Mouse (Mus musculus) lung, postnatal 0 days (tissue): ENCODE data around the gene Cep83.

ENCODE experiments used
- CTCF ChIP-seq: IDR thresholded peaks from 2 replicates; pipeline ENCODE4 v1.5.1; 2016; ENCODE audit warnings: antibody characterized with exemption, mild to moderate bottlenecking
- EP300 ChIP-seq: IDR thresholded peaks from 2 replicates; pipeline ENCODE4 v1.6.1; 2016; ENCODE audit warnings: antibody characterized with exemption, mild to moderate bottlenecking, control low read depth

DNA sequence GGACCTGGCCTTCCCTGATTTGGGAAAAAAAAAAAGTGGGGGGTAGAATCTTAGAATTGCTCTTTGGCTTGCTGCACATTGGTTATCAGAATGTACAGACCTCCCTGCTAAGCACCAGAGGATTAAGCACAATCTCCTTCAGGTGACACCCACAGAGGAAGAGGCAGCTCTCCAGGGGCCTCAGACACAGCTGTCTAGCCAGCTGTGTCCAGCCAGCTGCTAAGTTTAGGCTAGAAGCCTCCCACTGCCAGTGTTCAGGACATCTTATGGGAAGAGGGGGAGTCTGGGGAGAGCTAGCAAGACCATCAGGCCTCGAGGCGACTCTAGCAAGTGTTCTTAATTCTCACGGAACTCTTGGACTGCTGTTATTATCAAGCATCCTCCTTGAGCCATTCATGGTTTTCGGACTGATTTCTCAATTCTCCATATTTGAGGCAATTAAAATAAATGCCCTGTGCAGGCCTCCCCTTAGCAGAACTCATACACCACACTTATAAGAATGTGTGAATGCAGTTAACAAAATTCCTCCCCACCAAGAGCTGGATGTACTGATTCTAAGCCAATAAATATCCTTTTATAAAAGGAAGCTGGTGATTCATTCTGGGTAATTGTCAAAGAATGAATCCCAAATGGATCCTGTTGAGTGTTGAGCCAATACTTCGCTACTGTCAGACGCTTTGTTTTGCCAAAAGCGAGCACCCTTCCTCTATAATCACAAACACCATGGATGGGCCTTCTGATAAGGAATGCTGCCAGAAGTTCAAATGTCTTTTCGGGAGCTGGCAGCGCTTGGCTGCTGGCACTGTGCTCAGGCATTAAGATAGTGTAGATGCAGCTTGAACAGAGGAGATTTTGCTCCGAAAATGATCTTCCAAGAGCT, 115.8 kb downstream of the Cep83 start:
- TF ChIP-seq EP300, result no peak
- no peak for TF ChIP-seq CTCF
